Mouse (Mus musculus): ENCODE data around the gene Gpd1.
"Not testable (repeated sequence)": the region's sequence is repeated elsewhere in the genome, so short reads cannot be mapped to it uniquely, and the experiment has no call there.

DNA sequence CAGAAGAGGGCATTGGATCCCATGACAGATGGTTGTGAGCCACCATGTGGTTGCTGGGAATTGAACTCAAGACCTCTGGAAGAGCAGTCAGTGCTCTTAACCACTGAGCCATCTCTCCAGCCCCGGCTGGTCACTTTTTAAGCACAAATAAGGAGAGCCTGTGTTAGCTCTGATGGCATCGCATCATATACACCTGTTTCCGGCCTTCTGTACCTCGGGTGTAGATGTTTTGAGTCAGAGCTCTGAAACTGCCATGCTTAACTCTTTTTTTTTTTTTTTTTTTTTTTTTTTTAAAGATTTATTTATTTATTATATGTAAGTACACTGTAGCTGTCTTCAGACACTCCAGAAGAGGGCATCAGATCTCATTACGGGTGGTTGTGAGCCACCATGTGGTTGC is 9.7 kb downstream of the Gpd1 start:
- not testable (repeated sequence) for TF ChIP-seq POLR2A (IDR thresholded peaks at IDR 0.05; ENCODE audit: control insufficient read depth, extremely low read depth, insufficient read depth, low read length, poor library complexity); CTCF (IDR thresholded peaks at IDR 0.05; ENCODE audit: borderline replicate concordance, control insufficient read depth, extremely low read depth, insufficient read depth, low read length, poor library complexity)

Data from thymus, adult 2 months (tissue).